Mouse (Mus musculus) embryonic fibroblast, embryonic 13.5 days (primary cell): ENCODE measurements at regions not wholly inside any gene's neighbourhood (a gene's known extent, or its start where the extent isn't known, plus 50 kb on each side); places are given as distances from the start of the nearest gene placed in this dataset.

Experiments used
- CTCF ChIP-seq: IDR thresholded peaks from 2 replicates; pipeline ENCODE4 v1.5.1; 2011; ENCODE audit warnings: mild to moderate bottlenecking, control low read depth, low read length, moderate library complexity, borderline replicate concordance; ENCODE audit not compliant: insufficient read depth
- POLR2A ChIP-seq: IDR thresholded peaks from 2 replicates; pipeline ENCODE4 v1.6.1; 2011; ENCODE audit warnings: low read depth, mild to moderate bottlenecking, control low read depth, low read length, moderate library complexity

DNA sequence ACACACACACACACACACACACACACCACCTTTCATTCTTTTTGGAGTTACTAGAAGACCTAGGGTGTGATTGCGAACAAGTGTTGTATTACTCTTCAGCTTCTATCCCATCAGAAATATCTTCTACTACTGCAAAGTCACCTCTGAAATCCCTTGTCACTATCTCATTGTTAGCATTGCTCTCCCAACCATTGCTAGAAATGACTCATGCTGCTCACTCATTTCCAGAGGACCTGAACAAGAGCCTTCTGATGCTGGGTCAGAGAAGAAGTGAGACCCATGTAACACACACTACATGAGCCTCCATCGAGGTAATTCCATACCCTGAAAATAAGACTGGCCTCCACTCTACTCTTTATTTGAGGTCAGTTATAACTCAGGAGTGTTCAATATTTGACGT lies 191.1 kb downstream of the Nuak1 start:
- TF ChIP-seq CTCF (no peak), POLR2A (no peak)
